Mouse (Mus musculus) neural tube, embryonic 11.5 days (tissue): ENCODE measurements around the gene Atg16l2. TPM values are rescaled to one million over a fixed set of nuclear protein-coding genes. Genes with fewer than 3 reads are reported as not detected.

Experiments used
- ATAC-seq: fragments of 200-750 bp; cut with Nextera tagmentation; 2 replicates; pipeline ENCODE4 v1.8.0; 2017; ENCODE audit warnings: moderate number of reproducible peaks, mild to moderate bottlenecking, moderate TSS enrichment, moderate library complexity; ENCODE audit not compliant: insufficient read depth, low FRiP score, low TSS enrichment
- DNase-seq: peaks from one replicate; pipeline ENCODE4 v3.0.0-alpha.2; 2015; ENCODE audit warnings: low spot score
- H3K27ac ChIP-seq: fragments of 300-500 bp; sonication (generic); 2 replicates; pipeline ENCODE4 v1.5.1; 2014; ENCODE audit warnings: low read depth, mild to moderate bottlenecking, low read length
- H3K27me3 ChIP-seq: fragments of 300-500 bp; sonication (generic); 2 replicates; pipeline ENCODE4 v1.6.1; 2014; ENCODE audit warnings: mild to moderate bottlenecking, low read length, mixed read lengths; ENCODE audit not compliant: control insufficient read depth, insufficient read depth
- H3K36me3 ChIP-seq: fragments of 300-500 bp; sonication (generic); 2 replicates; pipeline ENCODE4 v1.6.1; 2014; ENCODE audit warnings: mild to moderate bottlenecking, low read length, moderate library complexity, mixed read lengths; ENCODE audit not compliant: control insufficient read depth, insufficient read depth
- H3K4me1 ChIP-seq: fragments of 300-500 bp; sonication (generic); 2 replicates; pipeline ENCODE4 v1.6.1; 2014; ENCODE audit warnings: low read length, mixed read lengths; ENCODE audit not compliant: control insufficient read depth, insufficient read depth
- H3K4me2 ChIP-seq: fragments of 300-500 bp; sonication (generic); 2 replicates; pipeline ENCODE4 v1.6.1; 2014; ENCODE audit warnings: low read depth, mild to moderate bottlenecking, moderate library complexity
- H3K4me3 ChIP-seq: fragments of 300-500 bp; sonication (generic); 2 replicates; pipeline ENCODE4 v1.5.1; 2014; ENCODE audit warnings: low read depth, low read length
- H3K9ac ChIP-seq: fragments of 300-500 bp; sonication (generic); 2 replicates; pipeline ENCODE4 v1.6.1; 2014; ENCODE audit warnings: mild to moderate bottlenecking, low read length
- H3K9me3 ChIP-seq: fragments of 300-500 bp; sonication (generic); 2 replicates; pipeline ENCODE4 v1.6.1; 2016; ENCODE audit warnings: low read length; ENCODE audit not compliant: control insufficient read depth
- WGBS: fragments of 180-500 bp; shearing (Covaris S2); extraction: QIAGEN DNeasy Blood & Tissue Kit; methylation state at CpG from one replicate; pipeline ENCODE4 v1.1.7; 2014; 5-methylcytosine and 5-hydroxymethylcytosine counted together
- polyA plus RNA-seq: library from polyadenylated mRNA; unstranded; fragments of >200 nt; fragmentation: Nextera tagmentation; extraction: Ambion mirVana; gene quantifications from 2 replicates; pipeline ENCODE4 v1.2.1, GENCODE M21; 2014

Gene Atg16l2
- polyA plus RNA-seq, 1 experiment from 2014 or later, result 9.5 TPM

DNA sequence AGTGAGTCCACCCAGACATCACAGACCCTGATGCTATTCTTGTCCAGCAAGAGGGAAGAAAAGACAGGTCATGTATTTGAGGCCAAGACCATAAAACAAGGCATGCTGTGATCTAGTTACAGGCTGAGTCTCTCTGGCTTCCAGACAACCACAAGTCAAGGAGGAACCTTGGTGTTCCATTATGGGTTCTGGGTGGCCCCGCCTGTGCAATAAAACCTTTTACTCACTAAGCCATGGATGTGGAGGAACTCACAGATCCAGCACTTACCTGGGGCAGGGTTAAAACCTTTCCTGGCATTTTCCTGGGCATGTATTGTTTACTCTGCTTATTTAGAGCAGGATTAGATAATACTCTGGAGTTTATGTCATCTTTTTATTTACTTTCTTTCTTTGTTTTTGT, 17.5 kb downstream of the Atg16l2 start:
- Histone ChIP-seq H3K9ac (no peak overlapping the region), H3K36me3 (peaks cover 7% of the 10 kb centered on the region)
- WGBS, result 72% methylated on average over 1 of the region's 1 CpGs

DNA sequence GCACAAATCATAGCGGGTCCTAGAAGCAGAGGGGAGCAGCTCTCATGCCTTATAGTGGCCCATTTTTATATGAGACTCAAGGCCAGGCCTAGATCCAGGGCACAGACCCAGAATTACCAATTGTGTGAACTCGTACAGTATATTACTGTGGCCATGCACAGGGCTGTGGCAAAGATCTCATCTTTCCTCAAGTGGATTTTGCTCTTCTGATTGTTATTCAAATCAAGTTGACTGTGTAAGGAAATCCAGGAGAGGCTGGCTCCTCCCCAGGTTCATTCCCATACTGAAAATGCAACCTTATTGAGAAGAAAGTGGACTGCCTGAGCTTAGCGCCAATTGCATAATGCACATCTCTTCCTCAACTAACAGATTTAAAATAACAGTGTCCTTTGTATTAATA, 19.3 kb downstream of the Atg16l2 start:
- Histone ChIP-seq H3K27ac (no peak overlapping the region), H3K4me2 (no peak overlapping the region), H3K9ac (no peak overlapping the region), H3K4me3 (no peak overlapping the region), H3K36me3 (peaks cover 9% of the 10 kb centered on the region), H3K4me1 (no peaks in the 10 kb centered on the region), H3K27me3 (no peaks in the 10 kb centered on the region), H3K9me3 (no peaks in the 10 kb centered on the region)
- ATAC-seq (no peak), DNase-seq (no peak)
- WGBS, result 92% methylated on average over 3 of the region's 3 CpGs

More for the DNA sequence above, 17.5 kb downstream of the Atg16l2 start:
- H3K27me3 ChIP-seq, result no peaks in the 10 kb centered on the region
- no peak for DNase-seq
- no peak for ATAC-seq
- no peaks in the 10 kb centered on the region for H3K4me1 ChIP-seq
- H3K4me3 ChIP-seq, result no peak overlapping the region
- no peak overlapping the region for H3K27ac ChIP-seq
- H3K4me2 ChIP-seq, result no peak overlapping the region
- no peaks in the 10 kb centered on the region for H3K9me3 ChIP-seq

DNA sequence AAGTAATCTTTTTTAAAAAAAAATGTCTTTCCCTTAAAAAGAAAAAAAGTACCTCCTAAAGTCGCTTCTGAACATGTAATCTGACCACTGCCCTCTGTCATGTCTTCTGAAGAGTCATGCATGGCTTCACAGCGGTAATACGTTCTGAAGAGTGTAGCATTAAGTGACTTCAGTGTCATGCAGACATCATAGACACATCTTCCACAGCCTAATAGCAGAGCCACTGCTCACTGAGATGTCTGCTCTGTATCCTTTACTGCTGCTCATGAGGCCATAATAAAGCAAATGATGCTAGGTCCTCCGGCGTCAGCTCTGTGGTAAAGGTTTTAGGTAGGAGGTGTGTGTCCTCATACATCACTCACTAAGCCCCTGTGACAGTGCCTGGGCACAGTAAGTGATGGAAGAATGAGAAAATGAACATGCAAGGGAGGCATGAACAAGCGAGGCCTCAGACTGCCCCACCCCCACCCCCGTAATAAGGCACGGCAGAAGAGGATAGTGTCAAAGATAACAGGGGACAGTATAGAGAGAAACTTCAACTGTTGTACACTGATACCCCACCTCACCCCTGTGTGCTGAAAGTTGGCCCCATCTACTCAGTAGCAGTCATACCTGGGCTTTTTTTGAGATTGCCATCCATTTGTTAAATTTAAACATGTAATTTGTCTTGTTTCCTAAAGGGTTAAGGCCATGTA, 29.4 kb downstream of the Atg16l2 start:
- Histone ChIP-seq H3K9me3 (no peaks in the 10 kb centered on the region), H3K27ac (no peak overlapping the region), H3K36me3 (peaks cover 4% of the 10 kb centered on the region), H3K9ac (no peak overlapping the region), H3K4me3 (no peak overlapping the region), H3K4me2 (no peak overlapping the region), H3K27me3 (no peaks in the 10 kb centered on the region), H3K4me1 (no peaks in the 10 kb centered on the region)
- ATAC-seq (no peak), DNase-seq (no peak)
- WGBS, result 93% methylated on average over 8 of the region's 8 CpGs

DNA sequence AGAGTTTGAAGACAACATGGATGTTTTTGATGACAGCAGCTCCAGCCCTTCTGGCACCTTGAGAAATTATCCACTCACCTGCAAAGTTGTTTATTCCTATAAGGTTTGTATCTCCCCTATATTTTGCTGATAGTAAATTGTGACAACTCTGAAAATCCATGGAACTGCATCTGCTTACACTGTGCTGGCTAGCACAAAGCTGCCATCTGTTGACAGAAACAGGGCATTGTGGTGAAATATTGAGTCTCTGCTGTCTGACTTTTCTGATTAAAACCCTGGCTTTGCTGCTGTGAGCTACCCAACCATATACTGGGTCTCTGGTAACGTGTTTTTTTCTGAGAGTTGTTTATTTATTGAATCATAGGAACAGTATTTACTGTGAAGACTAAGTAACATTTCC, 30.4 kb downstream of the Atg16l2 start:
- DNase-seq (no peak), ATAC-seq (no peak)
- Histone ChIP-seq H3K9me3 (no peaks in the 10 kb centered on the region), H3K4me2 (no peak overlapping the region), H3K27ac (no peak overlapping the region), H3K27me3 (no peaks in the 10 kb centered on the region), H3K4me3 (no peak overlapping the region), H3K9ac (no peak overlapping the region), H3K4me1 (no peaks in the 10 kb centered on the region), H3K36me3 (peaks cover 4% of the 10 kb centered on the region)
- 93% methylated on average over 1 of the region's 1 CpGs for WGBS

DNA sequence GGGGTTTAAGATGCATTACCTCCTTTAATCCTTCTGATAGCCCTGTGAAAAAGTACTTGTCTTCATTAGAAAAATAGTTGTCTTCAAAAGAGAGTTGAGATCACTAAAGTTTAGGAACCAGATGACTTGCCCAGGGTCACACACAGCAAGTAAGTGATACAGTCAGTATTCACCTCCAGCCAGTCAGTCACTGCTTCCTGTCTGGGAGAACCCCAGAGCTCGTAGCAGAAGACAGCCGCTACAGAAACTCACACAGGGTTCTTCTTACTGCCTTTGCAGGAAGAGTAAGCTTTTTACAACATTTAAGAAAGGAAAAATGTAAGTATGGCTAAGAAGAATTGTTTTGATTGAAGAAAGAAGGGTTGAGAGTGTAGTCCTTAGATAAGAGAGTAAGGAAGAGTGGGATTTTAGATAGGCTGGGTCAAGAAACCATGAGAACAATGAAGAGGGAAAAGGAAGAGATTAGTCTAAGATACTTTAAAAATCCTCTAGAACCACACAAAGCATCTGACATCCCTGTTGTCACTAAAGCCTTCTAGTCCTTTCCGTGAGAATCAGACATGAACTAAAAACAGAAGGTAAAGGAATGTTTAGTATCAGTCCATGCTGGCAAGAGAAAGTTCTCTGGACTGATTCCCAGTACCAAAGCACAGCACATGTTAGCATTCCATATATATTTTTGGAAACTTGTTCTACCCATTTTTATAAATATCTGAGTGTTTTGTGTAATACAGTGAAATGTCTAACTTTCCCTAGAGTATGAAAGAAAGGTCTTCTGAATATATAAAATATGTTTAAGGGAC, 34.4 kb downstream of the Atg16l2 start:
- Histone ChIP-seq H3K27ac (no peak overlapping the region), H3K9ac (no peak overlapping the region), H3K4me1 (no peaks in the 10 kb centered on the region), H3K4me3 (no peak overlapping the region), H3K36me3 (peaks cover 2% of the 10 kb centered on the region; the same call in 1 of the 2 replicates), H3K4me2 (no peak overlapping the region), H3K9me3 (no peaks in the 10 kb centered on the region), H3K27me3 (no peaks in the 10 kb centered on the region)
- WGBS, result 82% methylated on average over 3 of the region's 3 CpGs
- DNase-seq (no peak), ATAC-seq (no peak)

DNA sequence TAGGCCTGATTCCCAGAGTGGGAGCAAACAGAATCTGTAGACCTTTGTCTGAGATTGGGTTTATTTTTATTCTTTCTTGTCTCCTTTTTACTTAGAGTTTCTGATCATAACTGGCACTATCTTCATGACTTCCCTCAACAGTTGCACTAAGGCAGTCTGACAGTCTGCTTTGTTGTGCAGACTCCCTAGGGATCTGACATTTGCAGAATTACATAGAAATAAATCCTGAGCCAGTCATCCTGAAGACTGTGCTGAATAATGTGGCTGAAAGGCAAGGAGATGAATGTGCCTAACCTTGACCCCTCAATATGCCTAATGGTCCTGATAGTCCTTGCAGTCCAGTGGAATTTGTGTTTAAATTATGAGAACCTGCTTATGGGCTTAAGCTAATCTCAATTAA, 38.5 kb downstream of the Atg16l2 start:
- H3K9me3 ChIP-seq, result no peaks in the 10 kb centered on the region
- no peak overlapping the region for H3K4me2 ChIP-seq
- H3K27me3 ChIP-seq, result no peaks in the 10 kb centered on the region
- H3K27ac ChIP-seq, result no peak overlapping the region
- H3K4me1 ChIP-seq, result no peaks in the 10 kb centered on the region
- H3K4me3 ChIP-seq, result no peak overlapping the region
- H3K36me3 ChIP-seq, result no peaks in the 10 kb centered on the region
- H3K9ac ChIP-seq, result no peak overlapping the region
- ATAC-seq, result no peak
- no peak for DNase-seq

DNA sequence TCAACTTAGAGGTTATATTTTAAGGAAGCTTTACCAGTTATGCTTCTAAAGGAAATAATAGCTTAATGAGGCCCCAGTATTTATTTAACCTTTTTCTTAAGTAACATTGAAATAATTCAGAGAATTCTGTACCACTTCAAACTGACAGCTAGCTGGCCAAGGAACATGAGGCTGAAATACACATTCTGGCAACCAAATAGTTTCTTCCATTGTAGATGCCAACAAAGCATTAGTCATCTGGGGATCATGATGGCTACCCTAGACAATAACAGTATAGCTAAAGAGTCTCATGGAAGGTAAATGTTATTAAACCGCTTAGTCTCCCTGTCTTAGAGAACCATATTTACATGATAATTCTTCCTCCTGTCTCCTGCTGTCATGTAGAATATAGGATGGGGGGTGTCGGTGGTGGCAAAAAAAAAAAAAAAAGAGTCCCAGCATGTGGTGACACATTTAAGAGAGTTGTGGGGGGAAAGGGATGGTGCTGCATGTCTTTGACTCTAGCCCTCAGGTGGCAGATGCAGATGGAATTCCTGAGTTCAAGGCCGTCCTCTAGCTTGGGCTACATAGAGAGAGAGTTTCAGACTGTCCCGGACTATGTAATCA, 40.0 kb downstream of the Atg16l2 start:
- H3K36me3 ChIP-seq, result no peaks in the 10 kb centered on the region
- ATAC-seq (no peak), DNase-seq (no peak)
- H3K4me2 ChIP-seq, result no peak overlapping the region
- H3K27ac ChIP-seq, result no peak overlapping the region
- no peaks in the 10 kb centered on the region for H3K4me1 ChIP-seq
- no peak overlapping the region for H3K9ac ChIP-seq
- 80% methylated on average over 4 of the region's 4 CpGs for WGBS
- H3K27me3 ChIP-seq, result no peaks in the 10 kb centered on the region
- H3K9me3 ChIP-seq, result no peaks in the 10 kb centered on the region
- H3K4me3 ChIP-seq, result no peak overlapping the region

DNA sequence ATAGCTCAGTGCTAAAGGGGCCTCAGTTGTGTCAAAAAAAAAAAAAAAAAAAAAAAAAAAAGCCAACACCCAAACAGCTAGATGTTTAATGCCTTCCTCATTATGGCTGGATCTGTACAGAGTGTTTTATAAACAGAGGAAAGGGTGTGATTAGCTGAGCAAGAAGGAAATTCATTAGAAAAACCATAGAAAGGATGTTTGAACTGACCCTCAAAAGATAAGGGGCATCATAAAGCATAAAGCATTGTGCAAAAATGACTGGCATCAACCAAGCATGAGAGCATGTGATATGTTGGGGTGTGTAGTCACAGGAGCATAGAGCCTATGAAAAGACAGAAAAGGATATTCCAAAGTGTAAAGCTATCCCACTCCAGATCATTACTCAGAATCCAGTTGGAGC, 43.6 kb downstream of the Atg16l2 start:
- H3K27ac ChIP-seq, result no peak overlapping the region

DNA sequence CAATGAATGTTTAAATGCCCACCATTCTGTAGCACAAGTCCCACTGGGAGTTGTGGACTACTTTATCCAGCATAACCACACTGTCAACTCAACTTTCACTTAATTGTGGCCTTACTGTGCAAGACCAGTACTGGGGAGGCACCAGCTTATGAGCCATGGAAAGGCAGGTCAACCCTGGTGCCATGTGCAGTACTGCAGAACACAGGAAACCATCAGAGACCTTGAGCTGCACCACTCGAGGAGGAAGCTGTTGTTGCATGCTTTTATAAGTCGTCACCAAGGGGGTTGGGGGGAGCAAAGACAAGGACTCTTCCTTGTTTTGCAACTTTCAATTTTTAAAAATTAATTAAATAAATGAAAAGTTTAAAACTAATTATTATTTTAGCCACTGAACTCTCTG, 49.0 kb downstream of the Atg16l2 start:
- no peak for DNase-seq
- H3K9ac ChIP-seq, result no peak overlapping the region
- H3K4me3 ChIP-seq, result no peak overlapping the region
- H3K27ac ChIP-seq, result no peak overlapping the region
- WGBS, result 71% methylated on average over 2 of the region's 2 CpGs
- no peak for ATAC-seq
- no peaks in the 10 kb centered on the region for H3K9me3 ChIP-seq
- no peak overlapping the region for H3K4me2 ChIP-seq
- no peaks in the 10 kb centered on the region for H3K27me3 ChIP-seq
- H3K36me3 ChIP-seq, result no peaks in the 10 kb centered on the region
- no peaks in the 10 kb centered on the region for H3K4me1 ChIP-seq

More for the DNA sequence above, 43.6 kb downstream of the Atg16l2 start:
- H3K4me3 ChIP-seq, result no peak overlapping the region
- no peaks in the 10 kb centered on the region for H3K4me1 ChIP-seq
- no peaks in the 10 kb centered on the region for H3K36me3 ChIP-seq
- no peaks in the 10 kb centered on the region for H3K9me3 ChIP-seq
- H3K27me3 ChIP-seq, result no peaks in the 10 kb centered on the region
- no peak for ATAC-seq
- H3K9ac ChIP-seq, result no peak overlapping the region
- H3K4me2 ChIP-seq, result no peak overlapping the region
- no peak for DNase-seq
